Mouse (Mus musculus) hindbrain, embryonic 12.5 days (tissue): ENCODE results near the gene Akr1c19. TPM values are rescaled to one million over a fixed set of nuclear protein-coding genes. Genes with fewer than 3 reads are reported as not detected.
"Not testable (repeated sequence)": the region's sequence is repeated elsewhere in the genome, so short reads cannot be mapped to it uniquely, and the experiment has no call there.

Experiments
- ATAC-seq: fragments of 200-750 bp; cut with Nextera tagmentation; 2 replicates; pipeline ENCODE4 v1.8.0; 2017; ENCODE audit warnings: moderate TSS enrichment; ENCODE audit not compliant: low FRiP score
- H3K27ac ChIP-seq: fragments of 300-500 bp; sonication (generic); 2 replicates; pipeline ENCODE4 v1.5.1; 2016; ENCODE audit warnings: mild to moderate bottlenecking
- H3K27me3 ChIP-seq: fragments of 300-500 bp; sonication (generic); 2 replicates; pipeline ENCODE4 v1.6.1; 2016; ENCODE audit warnings: mild to moderate bottlenecking
- H3K36me3 ChIP-seq: fragments of 300-500 bp; sonication (generic); 2 replicates; pipeline ENCODE4 v1.6.1; 2016; ENCODE audit warnings: mild to moderate bottlenecking
- H3K4me1 ChIP-seq: fragments of 300-500 bp; sonication (generic); 2 replicates; pipeline ENCODE4 v1.6.1; 2016
- H3K4me2 ChIP-seq: fragments of 300-500 bp; sonication (generic); replicated peaks from 2 replicates; pipeline ENCODE4 v1.6.1; 2016; ENCODE audit warnings: mild to moderate bottlenecking
- H3K4me3 ChIP-seq: fragments of 300-500 bp; sonication (generic); 2 replicates; pipeline ENCODE4 v1.5.1; 2016; ENCODE audit warnings: mild to moderate bottlenecking
- H3K9ac ChIP-seq: fragments of 300-500 bp; sonication (generic); 2 replicates; pipeline ENCODE4 v1.6.1; 2016; ENCODE audit warnings: mild to moderate bottlenecking, moderate library complexity
- H3K9me3 ChIP-seq: fragments of 300-500 bp; sonication (generic); replicated peaks from 2 replicates; pipeline ENCODE4 v1.6.1; 2016; ENCODE audit warnings: mild to moderate bottlenecking
- WGBS: fragments of 180-500 bp; shearing (Covaris S2); methylation state at CpG from one replicate; pipeline ENCODE4 v1.1.7; 2016; 5-methylcytosine and 5-hydroxymethylcytosine counted together
- polyA plus RNA-seq: library from polyadenylated mRNA; unstranded; fragments of >200 nt; fragmentation: Nextera tagmentation; extraction: Ambion mirVana; gene quantifications from 2 replicates; pipeline ENCODE4 v1.2.1, GENCODE M21; 2016

The Akr1c19 gene
- 1.3 and 2.2 TPM in 2 replicates for polyA plus RNA-seq

DNA sequence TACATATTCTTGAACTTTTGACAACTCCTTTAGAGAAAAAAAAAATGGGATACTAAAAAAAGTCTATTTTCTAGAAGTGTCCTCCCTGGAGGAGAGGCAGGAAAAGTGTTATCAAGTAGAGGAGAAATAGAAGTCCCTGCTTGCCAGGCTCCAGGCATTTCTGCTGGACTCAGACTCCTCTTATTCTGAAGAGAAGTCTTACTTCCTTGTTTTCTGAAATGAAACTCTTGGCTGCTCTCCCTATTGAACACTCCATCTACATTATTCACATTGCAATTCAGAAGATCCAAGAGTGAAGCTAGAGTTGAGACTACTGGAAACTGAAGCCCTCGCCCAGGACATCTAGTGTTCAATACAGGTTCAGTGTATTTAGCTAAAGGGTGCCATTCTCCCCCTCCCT is at the start of gene Akr1c19:
Akr1c19 (plus strand) TSS at position 260 of the 400 bp plus-strand sequence.
- H3K4me3 ChIP-seq = no peak within 1 kb of the TSS
- no peaks in the 10 kb centered on the region for H3K9me3 ChIP-seq
- H3K4me2 ChIP-seq = no peak within 1 kb of the TSS
- WGBS = 92% methylated on average over 1 of the region's 1 CpGs
- ATAC-seq = no peak
- no peaks in the 10 kb centered on the region for H3K27me3 ChIP-seq
- H3K36me3 ChIP-seq = no peaks in the 10 kb centered on the region
- H3K9ac ChIP-seq = no peak within 1 kb of the TSS
- H3K27ac ChIP-seq = no peak within 1 kb of the TSS
- H3K4me1 ChIP-seq = no peaks in the 10 kb centered on the region

DNA sequence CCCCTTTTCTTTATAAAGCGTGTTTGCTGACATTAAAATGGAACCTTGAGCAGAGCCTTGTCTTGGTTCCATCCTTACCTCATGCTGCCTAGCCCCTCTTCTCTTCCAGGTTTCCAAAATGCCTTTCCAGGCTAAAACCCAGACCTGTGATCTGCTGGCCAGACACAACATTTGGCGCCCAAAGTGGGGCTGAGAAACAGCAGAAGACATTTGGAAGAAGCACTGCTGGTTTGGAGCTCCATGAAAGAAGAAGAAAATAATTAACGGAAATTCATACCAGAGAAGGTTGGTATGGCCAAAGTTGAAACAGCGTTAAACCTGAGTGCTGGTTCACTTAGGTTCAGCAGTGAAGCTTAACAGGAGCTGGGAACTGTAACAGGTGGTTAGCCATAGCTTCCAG is 47.2 kb upstream of the Akr1c19 start:
- 90% methylated on average over 4 of the region's 4 CpGs for WGBS
- not testable (repeated sequence) for H3K9me3 ChIP-seq, ATAC-seq

DNA sequence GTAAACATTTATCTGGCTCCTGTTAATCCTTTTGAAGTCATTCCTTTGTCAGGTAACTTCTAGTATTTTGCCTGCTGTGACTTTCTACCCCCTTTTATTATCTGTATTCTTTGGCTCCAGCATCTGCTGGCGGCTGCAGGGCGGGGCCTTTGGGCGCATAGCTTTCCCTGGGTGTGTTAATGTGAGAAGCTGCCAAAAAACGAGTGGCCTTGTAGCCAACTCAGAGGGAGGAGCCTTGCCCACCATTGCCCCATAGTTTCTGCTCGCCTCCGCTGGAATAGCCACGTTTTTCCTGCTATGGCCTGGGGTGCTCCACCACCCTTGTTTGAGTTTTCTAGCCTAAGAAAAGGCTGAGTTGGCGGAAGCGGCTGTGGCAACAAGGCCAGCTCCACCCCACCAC is 45.4 kb upstream of the Akr1c19 start:
- ATAC-seq = no peak
- no peak overlapping the region for H3K4me2 ChIP-seq
- H3K27me3 ChIP-seq = no peaks in the 10 kb centered on the region
- no peaks in the 10 kb centered on the region for H3K4me1 ChIP-seq
- WGBS = 69% methylated on average over 9 of the region's 9 CpGs
- no peak overlapping the region for H3K4me3 ChIP-seq
- no peaks in the 10 kb centered on the region for H3K9me3 ChIP-seq
- no peak overlapping the region for H3K9ac ChIP-seq
- no peaks in the 10 kb centered on the region for H3K36me3 ChIP-seq
- no peak overlapping the region for H3K27ac ChIP-seq

More for the DNA sequence above, 47.2 kb upstream of the Akr1c19 start:
- H3K36me3 ChIP-seq, H3K9ac ChIP-seq, H3K4me3 ChIP-seq, H3K4me2 ChIP-seq, H3K4me1 ChIP-seq, H3K27me3 ChIP-seq, H3K27ac ChIP-seq: not testable (repeated sequence)

DNA sequence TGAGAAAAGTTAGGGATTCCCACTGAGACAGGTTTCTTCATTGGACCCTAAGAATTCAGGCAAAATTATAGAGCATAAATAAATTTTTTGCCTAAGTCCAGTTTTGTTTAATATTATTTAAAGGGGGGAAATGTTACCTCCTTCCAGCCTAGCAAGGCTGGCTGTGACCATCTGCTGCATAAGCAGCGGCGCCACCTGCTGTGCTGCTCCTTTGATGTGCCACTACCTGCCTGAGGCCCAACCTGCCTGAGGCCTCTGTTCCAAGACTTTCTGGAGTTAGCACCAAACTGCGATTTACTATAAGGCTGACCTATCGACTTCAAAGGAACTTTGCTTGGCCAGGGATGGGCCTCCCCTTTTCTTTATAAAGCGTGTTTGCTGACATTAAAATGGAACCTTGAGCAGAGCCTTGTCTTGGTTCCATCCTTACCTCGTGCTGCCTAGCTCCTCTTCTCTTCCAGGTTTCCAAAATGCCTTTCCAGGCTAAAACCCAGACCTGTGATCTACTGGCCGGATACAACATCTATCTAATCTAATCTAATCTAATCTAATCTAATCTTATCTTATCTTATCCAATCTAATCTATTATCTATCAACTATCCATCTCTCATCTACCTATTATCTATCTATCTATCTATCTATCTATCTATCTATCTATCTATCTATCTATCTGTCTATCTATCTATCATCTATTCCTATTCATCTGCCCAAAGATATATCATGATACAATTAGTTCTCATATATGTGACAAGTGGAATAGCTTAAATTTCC is 41.7 kb upstream of the Akr1c19 start:
- 84% methylated on average over 7 of the region's 7 CpGs for whole genome bisulfite sequencing
- not testable (repeated sequence) for H3K27me3 ChIP-seq

DNA sequence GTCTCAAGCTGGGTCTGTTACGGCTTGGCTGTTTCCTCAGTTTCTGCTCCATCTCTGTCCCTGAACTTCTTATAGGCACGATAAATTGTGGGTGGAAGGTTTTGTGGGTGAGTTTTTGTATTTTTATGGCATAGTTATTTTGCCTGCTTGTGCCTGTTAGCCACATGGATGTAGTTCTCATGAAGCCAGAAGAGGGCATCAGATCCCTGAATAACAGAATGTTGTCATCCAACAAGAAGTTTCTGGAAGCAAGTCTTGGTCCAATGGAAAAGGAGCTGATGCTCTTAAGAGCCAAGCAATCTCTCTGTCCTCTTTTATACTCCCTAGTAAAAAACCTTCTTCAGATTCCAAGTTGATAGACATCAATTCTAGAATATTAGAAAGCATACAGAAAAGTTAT is 40.3 kb upstream of the Akr1c19 start:
- no peak for ATAC-seq

More for the DNA sequence above, 41.7 kb upstream of the Akr1c19 start:
- not testable (repeated sequence) for ATAC-seq, H3K4me1 ChIP-seq, H3K4me3 ChIP-seq, H3K4me2 ChIP-seq, H3K27ac ChIP-seq, H3K9me3 ChIP-seq, H3K36me3 ChIP-seq, H3K9ac ChIP-seq

DNA sequence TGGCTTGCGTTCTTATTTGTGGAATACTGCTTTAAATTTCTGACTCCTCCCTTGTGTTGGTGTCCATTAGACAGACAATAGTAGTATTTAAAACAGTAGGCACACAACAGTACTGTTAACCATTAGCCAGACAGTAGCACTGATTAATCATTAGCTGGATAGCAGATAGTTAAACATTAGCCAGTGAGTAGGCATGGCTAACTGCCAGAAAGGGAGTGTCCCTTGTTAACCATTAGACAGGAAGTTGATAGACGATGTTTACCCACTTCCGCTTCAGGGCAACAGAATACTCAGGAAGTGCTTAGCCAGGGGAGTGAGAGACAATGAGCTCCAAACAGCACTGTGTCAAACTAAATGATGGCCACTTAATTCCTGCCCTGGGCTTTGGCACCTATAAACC is 37.6 kb upstream of the Akr1c19 start, which contains the start of gene Akr1c13:
Akr1c13 (plus strand) TSS at position 247 of the 400 bp plus-strand sequence.
- Histone ChIP-seq H3K27ac (no peak within 1 kb of the TSS), H3K4me3 (no peak within 1 kb of the TSS), H3K27me3 (no peaks in the 10 kb centered on the region), H3K9ac (no peak within 1 kb of the TSS), H3K9me3 (no peaks in the 10 kb centered on the region), H3K36me3 (no peaks in the 10 kb centered on the region), H3K4me1 (no peaks in the 10 kb centered on the region), H3K4me2 (no peak within 1 kb of the TSS)
- whole genome bisulfite sequencing = 63% methylated on average over 3 of the region's 3 CpGs
- ATAC-seq = no peak

More for the DNA sequence above, 40.3 kb upstream of the Akr1c19 start:
- no peak overlapping the region for H3K4me3 ChIP-seq
- 87% methylated on average over 2 of the region's 2 CpGs for WGBS
- no peak overlapping the region for H3K4me2 ChIP-seq
- H3K4me1 ChIP-seq = no peaks in the 10 kb centered on the region
- no peaks in the 10 kb centered on the region for H3K27me3 ChIP-seq
- H3K9me3 ChIP-seq = no peaks in the 10 kb centered on the region
- H3K36me3 ChIP-seq = no peaks in the 10 kb centered on the region
- H3K9ac ChIP-seq = no peak overlapping the region
- no peak overlapping the region for H3K27ac ChIP-seq

DNA sequence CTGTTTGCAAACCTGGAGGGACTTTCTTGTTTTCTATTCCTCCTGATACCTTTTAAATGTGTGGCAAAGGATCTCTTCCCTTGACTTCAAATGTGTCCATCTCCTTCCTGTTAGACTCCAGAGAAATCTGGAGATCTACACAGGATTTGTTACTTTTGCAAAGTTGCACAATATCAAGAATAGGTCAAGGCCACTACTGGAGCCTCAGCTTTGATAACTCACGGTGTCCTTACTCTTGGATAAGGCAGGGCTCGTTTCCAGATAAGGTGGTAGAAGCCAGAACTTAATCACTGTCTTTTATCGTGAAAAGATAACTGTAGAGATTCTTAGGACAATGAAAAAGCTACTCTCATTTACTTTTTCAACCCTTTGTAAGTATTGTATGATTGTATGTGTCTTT is 36.0 kb upstream of the Akr1c19 start:
- no peak for ATAC-seq
- no peak overlapping the region for H3K4me3 ChIP-seq
- H3K27me3 ChIP-seq = no peaks in the 10 kb centered on the region
- H3K27ac ChIP-seq = no peak overlapping the region
- H3K4me2 ChIP-seq = no peak overlapping the region
- no peak overlapping the region for H3K9ac ChIP-seq
- no peaks in the 10 kb centered on the region for H3K4me1 ChIP-seq
- H3K36me3 ChIP-seq = no peaks in the 10 kb centered on the region
- H3K9me3 ChIP-seq = no peaks in the 10 kb centered on the region
- 77% methylated on average over 3 of the region's 3 CpGs for WGBS

DNA sequence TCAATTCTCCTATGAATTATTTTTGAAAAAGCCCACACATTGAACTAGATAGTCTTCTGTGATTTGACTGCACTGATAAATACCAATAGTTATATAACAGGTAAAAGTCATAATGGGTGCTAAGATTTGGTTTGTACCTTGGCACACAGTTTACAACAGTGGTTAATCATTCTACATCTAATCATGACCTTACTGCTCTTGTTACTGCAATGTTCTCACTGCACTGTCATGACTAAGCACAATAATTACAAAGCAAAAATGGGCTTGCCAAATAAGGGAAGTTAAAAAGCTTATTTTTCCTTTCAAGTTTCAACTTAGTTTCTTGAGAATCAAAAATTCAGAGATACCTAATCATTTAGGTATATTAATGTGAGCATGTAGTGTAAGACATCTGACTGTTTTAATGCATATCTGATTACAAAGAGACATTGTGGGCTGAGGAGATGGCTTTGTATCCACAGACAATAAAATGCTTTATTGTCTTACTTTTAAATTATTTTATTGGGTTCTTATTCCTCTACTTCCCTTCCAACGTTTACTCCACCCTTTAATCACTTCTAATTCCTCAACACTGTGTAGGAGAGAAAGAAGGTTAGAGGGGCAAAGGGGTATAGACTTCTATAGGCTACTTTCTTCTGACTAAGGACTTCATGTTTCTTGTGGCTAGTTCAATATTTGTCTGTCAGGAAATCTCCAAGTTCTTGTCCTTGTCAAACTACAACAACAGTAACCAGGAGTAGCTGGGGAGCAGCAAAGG is 22.2 kb upstream of the Akr1c19 start:
- Histone ChIP-seq H3K4me2 (no peak overlapping the region), H3K27ac (no peak overlapping the region), H3K9me3 (no peaks in the 10 kb centered on the region), H3K36me3 (no peaks in the 10 kb centered on the region), H3K4me1 (no peaks in the 10 kb centered on the region), H3K4me3 (no peak overlapping the region), H3K27me3 (no peaks in the 10 kb centered on the region), H3K9ac (no peak overlapping the region)
- 39% methylated on average over 1 of the region's 1 CpGs for WGBS
- no peak for ATAC-seq

DNA sequence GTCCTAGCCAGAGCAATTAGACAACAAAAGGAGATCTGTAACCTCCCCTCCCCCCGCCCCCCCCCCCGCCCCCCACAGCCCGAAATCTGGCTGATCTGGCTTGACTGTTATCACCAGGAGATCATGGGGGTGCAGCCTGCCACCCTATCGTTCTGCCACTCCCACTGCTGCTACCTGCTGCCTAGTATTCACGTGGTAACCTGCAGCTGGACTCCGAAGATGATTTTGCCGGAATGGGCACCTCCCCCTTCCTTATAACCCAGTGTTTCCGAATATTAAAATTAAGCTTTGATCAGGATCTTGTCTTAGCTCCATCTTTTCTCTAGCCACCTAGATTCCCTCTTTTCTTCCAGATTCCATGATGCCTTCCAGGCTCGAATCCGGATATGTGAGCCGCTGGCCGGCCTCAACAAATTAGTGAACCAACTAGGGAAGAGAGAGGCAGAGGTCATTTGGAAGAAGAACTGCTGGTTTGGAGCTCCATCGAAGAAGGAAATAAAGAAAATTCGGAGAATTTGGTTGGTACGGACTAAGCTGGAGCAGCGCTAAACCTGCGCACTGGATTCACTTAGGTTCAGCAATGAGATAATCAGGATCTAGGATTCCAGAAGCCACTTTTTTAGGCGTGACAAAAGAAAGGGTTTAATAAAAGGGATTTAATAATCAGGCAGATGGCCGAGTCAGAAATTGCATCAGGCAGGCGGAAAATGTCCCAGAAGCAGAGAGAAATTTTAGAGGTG is 16.8 kb upstream of the Akr1c19 start:
- no peak overlapping the region for H3K9ac ChIP-seq
- H3K4me2 ChIP-seq = no peak overlapping the region
- no peak for ATAC-seq
- no peaks in the 10 kb centered on the region for H3K9me3 ChIP-seq
- H3K4me1 ChIP-seq = no peaks in the 10 kb centered on the region
- no peaks in the 10 kb centered on the region for H3K36me3 ChIP-seq
- 72% methylated on average over 18 of the region's 20 CpGs for WGBS
- H3K27ac ChIP-seq = no peak overlapping the region
- no peak overlapping the region for H3K4me3 ChIP-seq
- no peaks in the 10 kb centered on the region for H3K27me3 ChIP-seq

DNA sequence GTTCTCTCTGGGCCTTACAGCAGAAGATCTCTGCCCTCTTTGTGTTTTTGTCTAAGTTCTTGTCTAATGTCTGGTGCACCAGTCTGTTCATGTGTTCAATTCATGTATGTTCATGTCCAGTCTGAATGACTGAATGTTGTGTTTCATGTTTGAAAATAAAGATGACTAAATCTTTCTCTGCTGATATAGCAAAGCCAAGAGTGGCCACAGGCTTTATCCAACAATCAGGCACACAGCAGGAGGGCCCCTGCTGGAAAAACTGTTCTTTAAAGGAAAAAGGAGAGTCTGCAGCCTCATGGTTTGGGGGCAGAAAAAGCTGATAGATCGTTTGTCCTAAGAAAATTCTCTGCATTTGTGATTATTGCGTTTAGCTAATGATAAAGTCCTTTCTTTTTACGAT is 16.2 kb upstream of the Akr1c19 start:
- no peak overlapping the region for H3K4me2 ChIP-seq
- no peaks in the 10 kb centered on the region for H3K4me1 ChIP-seq
- no peak overlapping the region for H3K4me3 ChIP-seq

DNA sequence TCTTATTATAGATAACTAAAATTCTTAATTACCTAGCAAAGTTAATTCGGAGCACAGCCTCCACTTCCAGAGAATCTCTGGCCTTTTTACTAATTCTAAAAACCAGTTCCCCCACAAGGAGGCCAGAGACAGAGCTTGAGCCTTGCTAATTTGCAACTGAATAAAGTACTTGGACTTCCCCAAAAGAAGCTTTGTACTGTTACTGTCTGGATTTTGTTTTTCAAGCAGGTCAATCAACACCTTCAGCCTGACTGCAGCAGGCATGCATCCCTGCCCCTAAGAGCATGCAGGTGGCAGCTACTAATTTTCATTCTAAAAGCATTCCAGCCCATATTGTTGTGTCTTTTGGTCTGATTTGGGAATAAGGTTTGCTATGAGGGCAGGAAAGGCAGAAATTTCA is 13.0 kb upstream of the Akr1c19 start:
- not testable (repeated sequence) for H3K9me3 ChIP-seq, H3K4me2 ChIP-seq, H3K9ac ChIP-seq, H3K4me3 ChIP-seq, H3K4me1 ChIP-seq, H3K27me3 ChIP-seq, H3K27ac ChIP-seq, H3K36me3 ChIP-seq, ATAC-seq
- WGBS = 76% methylated on average over 1 of the region's 1 CpGs

More for the DNA sequence above, 16.2 kb upstream of the Akr1c19 start:
- H3K9ac ChIP-seq = no peak overlapping the region
- H3K27me3 ChIP-seq = no peaks in the 10 kb centered on the region
- ATAC-seq = no peak
- no peak overlapping the region for H3K27ac ChIP-seq
- no peaks in the 10 kb centered on the region for H3K9me3 ChIP-seq
- 59% methylated on average over 3 of the region's 3 CpGs for WGBS
- H3K36me3 ChIP-seq = no peaks in the 10 kb centered on the region
